In the genomic region with DNA sequence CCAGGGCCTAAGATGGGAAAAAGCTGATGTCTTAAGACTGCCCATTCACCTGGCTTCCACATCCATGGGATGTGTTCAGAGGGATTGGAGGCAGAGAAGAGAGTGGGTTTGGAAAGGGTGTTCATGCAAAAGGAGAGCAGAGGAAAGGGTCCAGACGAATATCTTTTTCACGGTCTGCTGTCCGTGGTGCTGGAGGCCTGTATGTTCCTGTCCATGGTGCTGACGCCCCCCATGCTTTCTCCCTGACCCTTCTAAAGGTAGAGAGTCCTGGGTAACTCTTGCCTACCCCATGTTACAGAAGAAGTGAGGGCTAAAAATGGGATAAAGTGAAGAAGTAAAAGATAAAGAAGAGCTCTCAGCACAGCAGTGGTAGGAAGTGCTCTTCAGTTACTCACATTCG, we compare ENCODE assay signal across 11 mouse cellular contexts. TPM values are rescaled to one million over a fixed set of nuclear protein-coding genes. Genes with fewer than 3 reads are reported as not detected.
DNase-seq lines count a peak whose midpoint lies in the region; ATAC-seq and TF ChIP-seq lines count a peak whose summit lies in the region.
"Had no signal": no experiment of that assay in that cellular context is flagged by ENCODE, and none has a peak within 500 bp of the region (broad histone marks: within the 10 kb centered on the region; RNA-seq: fewer than 3 reads in every experiment).

No protein-coding gene starts in this region.

- no peak for TF ChIP-seq CTCF in stomach, postnatal 0 days (IDR thresholded peaks at IDR 0.05; ENCODE audit: low read depth)
- TF ChIP-seq CTCF in cerebellum, adult 2 months (IDR thresholded peaks at IDR 0.05; ENCODE audit: borderline replicate concordance, insufficient read depth, low read depth, low read length): no peak

- no peaks in the 10 kb centered on the region for H3K36me3 ChIP-seq in stomach, postnatal 0 days (ENCODE audit: control insufficient read depth, insufficient read depth, low read length)
- H3K36me3 ChIP-seq: lung, embryonic 15.5 days had no signal

- no peak for TF ChIP-seq EP300 in stomach, postnatal 0 days (optimal IDR thresholded peaks at IDR 0.05)

- ATAC-seq in stomach, postnatal 0 days (ENCODE audit: low FRiP score, low TSS enrichment): no peak

- 9% methylated on average over 5 of the region's 5 CpGs for WGBS in stomach, postnatal 0 days
- WGBS in cerebellum, adult 2 months: 49% methylated on average over 5 of the region's 5 CpGs

- TF ChIP-seq POLR2A in cerebellum, adult 2 months (IDR thresholded peaks at IDR 0.05; ENCODE audit: borderline replicate concordance, insufficient read depth, low read length): no peak

- no peaks in the 10 kb centered on the region for H3K27me3 ChIP-seq in stomach, postnatal 0 days (ENCODE audit: control insufficient read depth, insufficient read depth, low read length)
- H3K27me3 ChIP-seq in cerebellum, adult 2 months (ENCODE audit: control insufficient read depth, insufficient read depth, low read length): no peaks in the 10 kb centered on the region
- H3K27me3 ChIP-seq: lung, embryonic 15.5 days had no signal

- no peak overlapping the region for H3K27ac ChIP-seq in stomach, postnatal 0 days (replicated peaks)
- H3K27ac ChIP-seq in cerebellum, adult 2 months (ENCODE audit: insufficient read depth, low read length): no peak overlapping the region
- H3K27ac ChIP-seq: lung, embryonic 15.5 days had no signal

- H3K4me1 ChIP-seq in stomach, postnatal 0 days (replicated peaks; ENCODE audit: control insufficient read depth, insufficient read depth): no peaks in the 10 kb centered on the region
- H3K4me1 ChIP-seq in cerebellum, adult 2 months (ENCODE audit: control insufficient read depth, insufficient read depth, low read length): peaks cover 12% of the 10 kb centered on the region; the same call in 1 of the 2 replicates
- H3K4me1 ChIP-seq: lung, embryonic 15.5 days had no signal

- H3K9ac ChIP-seq in stomach, postnatal 0 days (ENCODE audit: low read length): no peak overlapping the region
- H3K9ac ChIP-seq: lung, embryonic 15.5 days had no signal

- H3K4me3 ChIP-seq in stomach, postnatal 0 days (ENCODE audit: low read depth, low read length): no peak overlapping the region
- H3K4me3 ChIP-seq in cerebellum, adult 2 months (replicated peaks; ENCODE audit: insufficient read depth, low read depth, low read length): no peak overlapping the region
- H3K4me3 ChIP-seq: lung, embryonic 15.5 days had no signal

- H3K4me2 ChIP-seq in stomach, postnatal 0 days (replicated peaks; ENCODE audit: low read depth): no peak overlapping the region
- H3K4me2 ChIP-seq: lung, embryonic 15.5 days had no signal

- peak; percentile 29 for DNase-seq in adrenal gland, postnatal 14 days
- DNase-seq in adrenal gland, adult 8-10 months: no peak
- DNase-seq in lung, postnatal 10 days: peak; percentile 37
- DNase-seq in lung, postnatal 25 days (ENCODE audit: low spot score): no peak
- peak; percentile 34 for DNase-seq in embryo, embryonic 11.5 days (ENCODE audit: low read depth, low spot score)
- DNase-seq in stomach, postnatal 0 days (ENCODE audit: low spot score): peak; percentile 17
- DNase-seq in cerebellum, adult 2 months: no peak
- no peak for DNase-seq in layer of hippocampus, adult 11-12 months (ENCODE audit: low spot score)
- DNase-seq: cerebellum, adult 9-11 months had no signal

- no peaks in the 10 kb centered on the region for H3K9me3 ChIP-seq in stomach, postnatal 0 days (ENCODE audit: control insufficient read depth, low read length)
- H3K9me3 ChIP-seq: lung, embryonic 15.5 days had no signal

RNA-seq across cellular contexts. Expression of gene Avpr2, which starts 22.6 kb away (rescaled TPM):
- not detected in 2 replicates for total RNA-seq in adrenal gland, postnatal 14 days (2021)
- total RNA-seq in adrenal gland, adult 8-10 months (2022): not detected
- 0.42 and 0.67 TPM in 2 replicates for polyA plus RNA-seq in stomach, postnatal 0 days (2015; fragmentation: Nextera tagmentation; extraction: Ambion mirVana)
- 0.16 and 0.41 TPM in 2 replicates for polyA plus RNA-seq in cerebellum, adult 2 months (2012; rRNA removed)
- total RNA-seq: heart, postnatal 36 days had no signal

RNA-seq across cellular contexts. Expression of gene L1cam, which starts 26.6 kb away (rescaled TPM):
- 9.3 and 16.0 TPM in 2 replicates for total RNA-seq in adrenal gland, postnatal 14 days (2021)
- 10 to 100 TPM; 10.1 to 25.3 (median 16.7) TPM for total RNA-seq in adrenal gland, adult 8-10 months (2022)
- 3.9 and 5.8 TPM in 2 replicates for polyA plus RNA-seq in stomach, postnatal 0 days (2015; fragmentation: Nextera tagmentation; extraction: Ambion mirVana)
- 97.0 and 98.1 TPM in 2 replicates for polyA plus RNA-seq in cerebellum, adult 2 months (2012; rRNA removed)

RNA-seq across cellular contexts. Expression of gene Pdzd4, which starts 44.6 kb away (rescaled TPM):
- total RNA-seq in adrenal gland, postnatal 14 days (2021): 4.4 and 4.5 TPM in 2 replicates
- 1 to 10 TPM; 4.4 to 8.1 (median 6.4) TPM for total RNA-seq in adrenal gland, adult 8-10 months (2022)
- 0.27 and 0.38 TPM in 2 replicates for polyA plus RNA-seq in stomach, postnatal 0 days (2015; fragmentation: Nextera tagmentation; extraction: Ambion mirVana)
- polyA plus RNA-seq in cerebellum, adult 2 months (2012; rRNA removed): 54.6 and 56.6 TPM in 2 replicates

RNA-seq across cellular contexts. Expression of gene Arhgap4, which starts 52.3 kb away (rescaled TPM):
- total RNA-seq in adrenal gland, postnatal 14 days (2021): 5.0 and 16.7 TPM in 2 replicates
- total RNA-seq in adrenal gland, adult 8-10 months (2022): 1 to 10 TPM; 2.4 to 7.7 (median 5.4) TPM
- 1.2 TPM in 2 replicates for polyA plus RNA-seq in stomach, postnatal 0 days (2015; fragmentation: Nextera tagmentation; extraction: Ambion mirVana)
- polyA plus RNA-seq in cerebellum, adult 2 months (2012; rRNA removed): 5.4 and 5.9 TPM in 2 replicates

RNA-seq across cellular contexts. Expression of gene Naa10, which starts 52.4 kb away (rescaled TPM):
- total RNA-seq in adrenal gland, postnatal 14 days (2021): 86.3 and 103 TPM in 2 replicates
- total RNA-seq in adrenal gland, adult 8-10 months (2022): 100 to 1,000 TPM in 1 of 4 experiments, 10 to 100 TPM in 3; 77.6 to 108 (median 89.8) TPM
- 82.6 and 88.2 TPM in 2 replicates for polyA plus RNA-seq in stomach, postnatal 0 days (2015; fragmentation: Nextera tagmentation; extraction: Ambion mirVana)
- polyA plus RNA-seq in cerebellum, adult 2 months (2012; rRNA removed): 92.3 and 96.2 TPM in 2 replicates

Comparison
In these comparisons a context has a peak if more than half of its experiments do, and no peak if none do; other contexts are left out.
1. DNase-seq: peak in adrenal gland, postnatal 14 days (single experiment), lung, postnatal 10 days (single experiment), embryo, embryonic 11.5 days (single experiment) and stomach, postnatal 0 days (single experiment); none in adrenal gland, adult 8-10 months (single experiment), lung, postnatal 25 days (single experiment), cerebellum, adult 2 months (0 of 2) and layer of hippocampus, adult 11-12 months (single experiment).